Mouse (Mus musculus) erythroblast, embryonic 14.5 days (primary cell): ENCODE results near the gene Prcc. TPM values are rescaled to one million over a fixed set of nuclear protein-coding genes. Genes with fewer than 3 reads are reported as not detected.

Experiments used
- H3K27me3 ChIP-seq: 2 replicates; pipeline ENCODE4 v1.6.1; 2012; ENCODE audit warnings: inconsistent platforms; ENCODE audit not compliant: control insufficient read depth
- H3K36me3 ChIP-seq: 2 replicates; pipeline ENCODE4 v1.6.1; 2012; ENCODE audit warnings: mild to moderate bottlenecking, inconsistent platforms; ENCODE audit not compliant: control insufficient read depth
- H3K4me1 ChIP-seq: 2 replicates; pipeline ENCODE4 v1.6.1; 2012; ENCODE audit warnings: inconsistent platforms; ENCODE audit not compliant: control insufficient read depth
- H3K4me3 ChIP-seq: replicated peaks from 2 replicates; pipeline ENCODE3; 2012; ENCODE audit warnings: moderate library complexity, mild to moderate bottlenecking, inconsistent platforms
- H3K9me3 ChIP-seq: 2 replicates; pipeline ENCODE4 v1.6.1; 2012; ENCODE audit warnings: low read length, inconsistent platforms, mixed read lengths; ENCODE audit not compliant: control insufficient read depth
- GATA1 ChIP-seq: IDR thresholded peaks from 2 replicates; pipeline ENCODE4 v1.6.1; 2012; ENCODE audit warnings: low read length, inconsistent platforms, mixed read lengths
- TAL1 ChIP-seq: IDR thresholded peaks from 3 replicates; pipeline ENCODE4 v1.6.1; 2012; ENCODE audit warnings: low read length, inconsistent platforms, mixed read lengths
- polyA plus RNA-seq: library from polyadenylated mRNA; stranded (reverse); fragments of >175 nt; gene quantifications from 2 replicates; pipeline ENCODE4 v1.2.3, GENCODE M21; 2012

Gene Prcc
- polyA plus RNA-seq, 1 experiment, result 11.7 TPM

DNA sequence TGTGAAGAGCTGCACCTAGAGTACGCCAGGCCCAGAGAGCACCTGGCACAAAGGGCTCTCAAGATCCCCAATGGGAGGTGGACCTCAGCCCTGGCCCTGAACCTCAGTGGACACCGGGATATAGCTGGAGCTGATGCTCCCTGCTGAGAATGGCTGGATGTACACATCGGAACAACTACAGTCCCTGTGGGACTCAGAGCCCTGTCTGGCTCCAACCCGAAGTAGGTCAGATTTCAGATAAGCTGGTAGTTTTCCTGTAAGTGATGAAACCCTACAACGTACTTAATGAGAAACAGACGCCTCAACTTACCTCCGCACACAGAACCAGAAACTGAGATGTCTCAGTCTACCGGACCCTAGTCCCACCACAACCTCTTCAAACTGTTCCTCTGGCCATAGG, 27.7 kb downstream of the Prcc start:
- H3K4me3 ChIP-seq, result no peak overlapping the region
- peaks cover 67% of the 10 kb centered on the region for H3K36me3 ChIP-seq
- no peaks in the 10 kb centered on the region for H3K9me3 ChIP-seq
- H3K27me3 ChIP-seq, result no peaks in the 10 kb centered on the region
- TF ChIP-seq GATA1 (no peak), TAL1 (no peak)
- H3K4me1 ChIP-seq, result no peaks in the 10 kb centered on the region; the same call in 1 of the 2 replicates

DNA sequence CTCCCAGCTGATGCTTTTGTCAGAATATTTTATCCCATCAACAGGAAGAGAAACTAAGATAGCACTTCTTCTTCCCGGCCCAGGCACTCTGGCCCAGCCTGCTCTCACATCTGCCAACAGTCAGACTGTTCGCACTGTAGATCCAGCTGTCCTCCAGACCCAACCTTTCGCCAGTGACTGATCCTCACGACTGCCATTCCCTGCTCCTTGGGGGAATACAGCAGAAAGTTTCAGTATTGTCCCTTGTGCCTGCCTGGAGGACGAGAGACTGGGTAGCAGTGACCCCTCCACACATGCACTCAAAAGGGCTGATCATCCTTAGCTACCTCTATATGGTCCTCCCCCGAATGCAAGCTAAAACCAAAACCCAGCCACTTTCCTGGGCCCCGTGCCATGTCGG, 29.5 kb downstream of the Prcc start:
- Histone ChIP-seq H3K9me3 (no peaks in the 10 kb centered on the region), H3K4me3 (no peak overlapping the region), H3K36me3 (peaks cover 51% of the 10 kb centered on the region), H3K27me3 (no peaks in the 10 kb centered on the region), H3K4me1 (peaks cover 3% of the 10 kb centered on the region)
- TF ChIP-seq GATA1 (no peak), TAL1 (no peak)

DNA sequence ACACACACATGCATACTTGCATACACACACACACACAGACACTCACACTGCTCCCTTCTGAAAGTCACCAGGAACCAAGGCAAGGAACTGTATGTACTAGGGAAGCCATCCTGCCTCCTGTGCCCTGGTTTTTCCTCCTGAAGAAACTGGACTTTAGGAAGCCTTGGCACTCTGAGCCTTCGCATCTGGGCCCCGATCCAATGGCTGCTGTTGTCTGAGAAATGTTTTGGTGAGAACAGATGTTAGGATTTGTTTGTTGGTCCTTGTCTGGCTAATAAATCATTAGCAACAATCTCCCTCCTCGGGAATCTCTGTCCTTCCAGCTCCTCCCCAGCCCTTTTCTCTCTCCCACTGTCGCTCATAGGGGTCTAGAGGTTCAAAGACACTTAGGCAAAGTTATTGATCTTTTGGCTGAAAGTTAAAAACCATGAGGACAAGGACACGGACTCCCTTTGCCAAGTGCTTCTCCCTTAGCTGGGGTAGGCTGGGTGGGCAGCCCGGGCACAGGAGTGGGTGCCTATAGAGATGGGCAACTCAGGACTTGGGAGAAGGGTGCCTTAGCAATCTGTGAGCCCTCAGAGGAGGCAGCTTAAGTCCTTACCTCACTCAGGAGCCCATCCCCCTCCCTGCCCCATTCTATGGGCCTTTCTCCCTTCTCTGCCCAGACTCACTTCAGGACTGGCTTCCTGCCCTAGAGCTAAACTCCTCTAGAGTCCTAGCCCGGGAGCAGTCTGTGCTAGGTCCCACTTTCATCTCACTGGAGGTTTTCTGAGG, 30.4 kb downstream of the Prcc start:
- H3K27me3 ChIP-seq, result no peaks in the 10 kb centered on the region
- TF ChIP-seq TAL1 (no peak), GATA1 (no peak)
- H3K9me3 ChIP-seq, result no peaks in the 10 kb centered on the region
- peaks cover 42% of the 10 kb centered on the region for H3K36me3 ChIP-seq
- H3K4me3 ChIP-seq, result no peak overlapping the region
- peaks cover 3% of the 10 kb centered on the region for H3K4me1 ChIP-seq

DNA sequence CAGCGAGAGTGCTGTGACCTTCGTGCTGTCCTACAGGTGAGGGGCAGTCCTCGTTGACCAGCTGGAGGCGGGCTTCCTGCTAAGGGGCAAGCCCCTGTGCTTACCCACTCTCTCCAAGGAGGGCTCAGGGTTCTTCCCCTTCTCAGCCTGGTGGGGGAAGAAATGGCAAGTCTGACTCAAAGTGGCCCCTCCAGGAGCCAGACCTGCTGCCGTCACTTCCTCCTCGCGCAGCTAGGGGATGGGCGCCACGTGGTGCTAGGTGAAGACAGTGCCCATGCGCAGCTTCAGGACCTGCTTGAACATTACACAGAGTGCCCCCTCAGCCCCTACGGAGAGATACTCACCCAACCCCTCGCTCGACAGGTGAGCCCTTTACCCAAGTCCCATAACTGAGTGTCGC, 36.3 kb downstream of the Prcc start:
- no peaks in the 10 kb centered on the region for H3K36me3 ChIP-seq
- peaks cover 3% of the 10 kb centered on the region; the same call in 1 of the 2 replicates for H3K4me1 ChIP-seq
- no peaks in the 10 kb centered on the region for H3K9me3 ChIP-seq
- H3K27me3 ChIP-seq, result peaks cover 3% of the 10 kb centered on the region; the same call in 1 of the 2 replicates
- TF ChIP-seq TAL1, result no peak
- no peak for TF ChIP-seq GATA1
- no peak overlapping the region for H3K4me3 ChIP-seq

DNA sequence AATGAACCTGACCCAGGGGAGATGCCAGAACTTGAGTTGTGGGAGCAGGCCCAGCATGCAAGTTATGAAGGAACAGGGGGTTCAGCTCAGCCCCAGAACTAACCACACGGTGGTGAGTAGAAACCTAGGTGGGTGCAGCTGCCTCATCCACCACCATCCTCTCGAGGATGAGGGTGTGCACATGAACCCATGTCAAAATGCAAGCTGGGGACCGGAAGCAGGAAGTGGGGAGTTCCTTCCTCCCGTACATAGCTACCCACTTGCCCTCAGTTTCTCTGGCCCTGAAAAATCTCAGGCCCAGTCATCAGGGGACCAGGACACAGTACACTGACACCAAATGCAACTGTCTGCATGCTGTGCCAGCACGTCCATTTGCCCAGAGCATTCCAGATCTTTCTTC, 37.7 kb downstream of the Prcc start:
- no peak for TF ChIP-seq TAL1
- no peak for TF ChIP-seq GATA1
- Histone ChIP-seq H3K9me3 (no peaks in the 10 kb centered on the region), H3K4me3 (no peak overlapping the region), H3K4me1 (peaks cover 3% of the 10 kb centered on the region; the same call in 1 of the 2 replicates), H3K27me3 (peaks cover 3% of the 10 kb centered on the region; the same call in 1 of the 2 replicates), H3K36me3 (no peaks in the 10 kb centered on the region)

DNA sequence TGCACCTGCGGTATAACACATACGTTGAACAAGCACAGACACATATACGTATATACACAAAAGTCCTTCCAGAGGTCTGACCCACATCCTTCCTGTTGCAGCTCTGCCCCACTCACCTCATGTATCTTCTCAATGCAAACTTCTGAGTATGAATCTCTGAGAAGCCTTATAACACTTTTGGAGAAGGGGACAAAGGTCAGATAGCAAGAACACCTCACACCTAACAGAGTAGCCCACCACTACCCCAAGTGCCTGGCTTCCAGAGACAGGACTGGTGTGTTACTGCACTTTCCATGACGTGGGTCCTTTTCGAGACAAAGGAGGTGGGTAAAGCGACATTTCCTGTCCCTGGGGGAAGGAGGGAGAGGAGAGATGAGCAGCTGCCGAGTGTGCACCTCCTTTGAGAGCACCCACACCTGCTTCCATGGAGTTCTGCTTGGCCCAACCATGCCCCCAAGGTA, 38.7 kb downstream of the Prcc start, which contains the start of gene Sh2d2a:
Gene Sh2d2a, plus strand, starts transcription at position 106 of the 461 bp plus-strand sequence.
- Histone ChIP-seq H3K4me1 (no peaks in the 10 kb centered on the region), H3K4me3 (no peak within 1 kb of the TSS), H3K36me3 (no peaks in the 10 kb centered on the region), H3K27me3 (peaks cover 3% of the 10 kb centered on the region; the same call in 1 of the 2 replicates), H3K9me3 (no peaks in the 10 kb centered on the region)
- TF ChIP-seq GATA1, result no peak
- no peak for TF ChIP-seq TAL1

DNA sequence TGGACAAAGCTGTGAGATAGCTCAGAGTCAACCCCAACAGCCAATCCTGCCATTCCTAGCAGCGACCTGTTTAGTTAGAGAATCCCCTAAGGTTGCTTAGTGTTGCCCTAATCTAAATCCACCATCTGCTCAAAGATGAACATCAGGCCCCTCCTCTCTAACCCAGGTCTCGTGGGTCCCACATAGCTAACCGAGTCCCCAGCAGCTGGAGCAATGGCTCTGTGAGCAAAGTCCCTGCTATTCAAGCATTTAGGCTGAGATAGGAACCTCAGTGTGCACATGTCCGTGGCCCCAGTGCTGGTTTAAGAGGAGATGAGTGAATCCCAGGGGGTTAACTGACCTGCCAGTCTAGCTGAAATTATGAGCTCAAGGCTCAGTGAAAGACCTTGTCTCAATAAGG, 39.2 kb downstream of the Prcc start:
- no peak overlapping the region for H3K4me3 ChIP-seq
- H3K36me3 ChIP-seq, result no peaks in the 10 kb centered on the region
- H3K27me3 ChIP-seq, result peaks cover 3% of the 10 kb centered on the region; the same call in 1 of the 2 replicates
- H3K4me1 ChIP-seq, result no peaks in the 10 kb centered on the region
- no peak for TF ChIP-seq TAL1
- TF ChIP-seq GATA1, result no peak
- H3K9me3 ChIP-seq, result no peaks in the 10 kb centered on the region

DNA sequence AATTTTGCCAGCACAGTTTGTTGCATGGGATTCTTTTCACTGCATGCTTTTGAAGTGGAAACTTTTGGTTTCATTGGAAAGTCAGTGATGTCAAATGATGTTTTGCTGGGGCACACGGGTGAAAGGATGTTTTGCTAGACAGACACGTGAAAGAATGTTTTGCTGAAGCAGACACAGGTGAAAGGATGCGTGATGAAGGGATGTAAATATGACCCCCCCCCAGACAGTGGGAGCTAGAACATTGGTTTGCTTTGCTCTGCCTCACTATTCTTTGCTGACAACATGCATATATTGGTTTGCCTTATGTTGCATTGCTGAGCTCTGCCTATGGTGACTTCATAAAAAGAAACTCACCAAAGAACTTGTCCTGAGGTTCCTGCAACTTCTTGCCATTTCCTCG, 40.4 kb downstream of the Prcc start:
- Histone ChIP-seq H3K4me3 (no peak overlapping the region), H3K36me3 (no peaks in the 10 kb centered on the region), H3K27me3 (peaks cover 5% of the 10 kb centered on the region), H3K9me3 (no peaks in the 10 kb centered on the region), H3K4me1 (no peaks in the 10 kb centered on the region)
- TF ChIP-seq GATA1 (no peak), TAL1 (no peak)

DNA sequence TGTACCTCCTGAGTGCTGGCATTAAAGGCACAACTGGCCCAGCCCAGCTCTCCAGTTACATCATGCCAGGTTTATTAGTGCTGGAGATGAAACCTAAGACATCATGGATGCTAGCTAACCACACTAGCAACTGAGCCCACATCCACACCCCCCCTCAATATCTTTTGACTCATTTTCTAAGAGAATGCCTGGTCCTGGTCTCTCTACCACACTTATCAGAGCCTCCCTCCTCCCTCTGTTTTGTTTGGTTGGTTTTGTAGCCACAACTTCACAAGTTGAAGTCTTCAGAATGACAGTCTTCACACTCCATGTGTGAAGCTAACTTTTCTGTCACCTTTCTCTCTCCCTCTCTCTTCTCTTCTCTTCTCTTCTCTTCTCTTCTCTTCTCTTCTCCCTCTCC, 44.5 kb downstream of the Prcc start:
- no peaks in the 10 kb centered on the region for H3K4me1 ChIP-seq
- H3K27me3 ChIP-seq, result peaks cover 6% of the 10 kb centered on the region; the same call in 1 of the 2 replicates
- no peaks in the 10 kb centered on the region for H3K36me3 ChIP-seq
- no peaks in the 10 kb centered on the region for H3K9me3 ChIP-seq
- H3K4me3 ChIP-seq, result no peak overlapping the region
- TF ChIP-seq GATA1 (no peak), TAL1 (no peak)

DNA sequence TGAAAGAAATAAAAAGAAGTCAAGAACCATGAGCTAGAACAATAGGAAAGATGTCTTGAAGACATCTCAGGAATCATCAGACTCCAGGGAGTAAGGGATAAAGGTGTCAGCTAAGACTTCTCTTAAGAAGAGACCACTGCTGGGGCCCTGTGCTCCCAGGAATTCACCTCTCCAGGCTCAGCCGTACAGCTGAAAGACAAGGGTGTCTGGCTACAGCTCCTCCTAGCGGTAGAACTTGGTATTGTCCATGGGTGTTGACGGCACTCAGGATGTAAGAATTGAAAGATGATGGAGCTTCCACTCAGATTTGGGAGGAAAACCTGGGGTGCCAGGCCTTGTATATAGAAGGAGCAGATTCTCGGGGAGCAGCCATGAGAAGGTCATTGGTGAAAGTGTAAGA, 46.8 kb downstream of the Prcc start:
- no peak for TF ChIP-seq GATA1
- Histone ChIP-seq H3K9me3 (no peaks in the 10 kb centered on the region), H3K36me3 (no peaks in the 10 kb centered on the region), H3K27me3 (peaks cover 6% of the 10 kb centered on the region; the same call in 1 of the 2 replicates), H3K4me3 (no peak overlapping the region), H3K4me1 (no peaks in the 10 kb centered on the region)
